Mouse (Mus musculus): ENCODE data around the gene Dhps. TPM values are rescaled to one million over a fixed set of nuclear protein-coding genes. Genes with fewer than 3 reads are reported as not detected.

Dhps gene
- 52.7 TPM for polyA plus RNA-seq (2015; fragmentation: Illumina TruSeq; extraction: RNeasy Lipid Tissue Mini Kit (QIAGEN cat#74804); ENCODE audit: insufficient read depth, low replicate concordance)

DNA sequence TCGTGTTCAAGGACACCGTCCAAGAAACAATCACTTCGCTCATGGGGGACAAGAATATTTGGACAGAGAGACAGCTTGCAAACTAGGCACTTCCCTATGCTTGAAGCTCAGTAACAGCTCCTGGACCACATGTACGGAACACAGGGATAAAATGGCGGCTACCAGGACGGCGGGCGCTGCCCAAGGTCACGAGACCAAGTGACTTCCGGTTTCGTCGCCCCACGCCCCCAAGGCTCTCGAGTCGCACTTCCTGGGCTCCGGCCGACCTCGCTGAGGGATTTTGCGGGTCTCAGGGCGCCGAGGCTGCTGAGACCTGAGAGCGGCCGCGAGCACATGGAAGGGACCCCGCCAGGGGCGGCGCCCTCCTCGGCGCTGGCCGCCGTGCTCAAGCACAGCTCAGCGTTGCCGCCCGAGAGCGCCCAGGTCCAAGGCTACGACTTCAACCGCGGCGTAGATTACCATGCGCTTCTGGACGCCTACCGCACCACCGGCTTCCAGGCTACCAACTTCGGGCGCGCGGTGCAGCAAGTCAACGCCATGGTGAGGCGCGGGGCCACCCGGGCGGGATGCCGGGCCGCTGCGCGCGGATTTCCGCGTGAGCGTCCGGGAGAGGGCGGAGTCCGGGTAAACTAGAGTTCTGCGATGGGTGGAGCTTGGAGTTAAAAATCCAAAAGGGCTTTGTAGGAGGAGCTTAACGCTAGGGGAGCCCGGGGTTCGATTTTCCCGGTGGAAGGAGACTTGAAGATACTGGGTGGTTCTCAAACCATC, at the start of gene Dhps:
Gene Dhps, plus strand, starts transcription at position 244 of the 768 bp plus-strand sequence.

DNA sequence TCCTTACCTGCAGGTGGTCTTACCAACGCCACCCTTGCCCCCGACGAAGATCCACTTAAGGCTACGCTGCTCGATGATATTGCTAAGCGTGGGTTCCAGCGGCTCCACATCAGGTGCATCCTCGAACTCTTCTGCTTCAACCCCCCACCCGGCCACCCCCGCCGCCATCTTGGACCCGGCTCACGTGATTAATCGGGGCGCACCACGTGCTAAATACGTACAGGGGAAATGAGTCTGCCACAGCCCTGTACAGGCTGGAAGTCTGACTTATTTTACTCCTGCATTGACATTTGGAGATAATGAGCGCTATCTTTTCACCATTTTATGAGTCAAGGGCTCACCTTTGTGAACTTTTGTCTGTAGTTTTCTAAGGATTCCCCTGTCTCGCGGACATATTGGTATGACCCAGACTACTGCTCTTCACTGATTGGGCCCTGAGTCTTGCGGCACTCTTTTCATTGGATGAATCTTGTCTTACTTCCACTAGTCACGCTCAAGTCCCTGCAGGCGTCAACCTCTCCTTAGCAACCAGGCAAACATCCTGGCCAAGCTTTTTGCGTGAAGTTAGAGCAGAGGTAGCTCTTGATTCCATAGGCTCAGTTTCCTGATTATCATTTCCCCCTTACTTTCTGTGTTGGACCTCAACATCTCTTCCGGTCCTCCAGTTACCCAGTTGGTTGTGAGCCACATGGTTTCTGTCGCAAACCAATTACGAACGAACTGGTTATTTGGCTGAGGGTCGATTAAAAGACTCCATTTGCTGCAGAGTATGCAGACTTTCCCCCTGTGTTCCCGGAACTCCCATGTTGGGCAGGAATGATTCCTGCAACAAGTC, 46.2 kb upstream of the Dhps start, which contains the start of gene Asna1:
Gene Asna1, minus strand, starts transcription at position 184 of the 835 bp plus-strand sequence.

DNA sequence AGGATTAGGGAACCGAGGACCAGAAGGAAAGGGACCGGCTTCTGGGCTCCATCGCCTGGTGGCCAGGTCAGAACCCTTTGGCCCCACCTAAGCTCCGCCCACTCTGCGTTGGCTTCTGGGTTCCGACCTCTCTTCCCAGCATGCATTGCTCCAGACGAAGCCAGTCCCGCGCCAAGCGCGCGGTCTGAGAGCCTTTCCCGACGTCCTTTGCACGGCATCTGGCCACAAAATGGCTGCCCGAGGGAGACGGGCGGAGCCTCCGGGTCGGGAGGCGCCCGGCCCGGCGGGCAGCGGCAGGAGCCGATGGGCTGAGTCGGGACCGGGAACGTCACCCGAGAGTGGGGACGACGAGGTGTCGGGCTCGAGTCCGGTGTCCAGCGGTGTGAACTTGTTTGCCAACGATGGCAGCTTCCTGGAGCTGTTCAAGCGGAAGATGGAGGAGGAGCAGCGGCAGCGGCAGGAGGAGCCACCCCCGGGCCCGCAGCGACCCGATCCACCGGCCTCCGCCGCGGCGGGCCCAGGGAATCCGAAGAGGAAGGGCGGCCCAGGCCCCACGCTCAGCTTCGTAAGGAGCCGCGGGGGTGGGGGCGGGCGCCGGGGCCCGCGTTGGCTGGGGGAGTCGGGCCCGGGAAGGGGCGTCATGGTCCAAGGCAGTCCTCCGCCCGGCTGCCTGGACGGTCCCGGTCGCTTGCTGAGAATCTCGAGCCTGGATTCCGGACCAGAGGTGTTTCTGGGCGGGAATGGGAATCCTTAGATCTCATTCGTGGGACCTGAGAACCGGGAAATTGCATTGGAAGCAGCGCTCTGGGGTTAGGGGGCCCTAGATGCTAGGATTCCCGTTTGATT, 44.7 kb upstream of the Dhps start, which contains the start of gene Trir:
Gene Trir, plus strand, starts transcription at position 154 of the 846 bp plus-strand sequence.

DNA sequence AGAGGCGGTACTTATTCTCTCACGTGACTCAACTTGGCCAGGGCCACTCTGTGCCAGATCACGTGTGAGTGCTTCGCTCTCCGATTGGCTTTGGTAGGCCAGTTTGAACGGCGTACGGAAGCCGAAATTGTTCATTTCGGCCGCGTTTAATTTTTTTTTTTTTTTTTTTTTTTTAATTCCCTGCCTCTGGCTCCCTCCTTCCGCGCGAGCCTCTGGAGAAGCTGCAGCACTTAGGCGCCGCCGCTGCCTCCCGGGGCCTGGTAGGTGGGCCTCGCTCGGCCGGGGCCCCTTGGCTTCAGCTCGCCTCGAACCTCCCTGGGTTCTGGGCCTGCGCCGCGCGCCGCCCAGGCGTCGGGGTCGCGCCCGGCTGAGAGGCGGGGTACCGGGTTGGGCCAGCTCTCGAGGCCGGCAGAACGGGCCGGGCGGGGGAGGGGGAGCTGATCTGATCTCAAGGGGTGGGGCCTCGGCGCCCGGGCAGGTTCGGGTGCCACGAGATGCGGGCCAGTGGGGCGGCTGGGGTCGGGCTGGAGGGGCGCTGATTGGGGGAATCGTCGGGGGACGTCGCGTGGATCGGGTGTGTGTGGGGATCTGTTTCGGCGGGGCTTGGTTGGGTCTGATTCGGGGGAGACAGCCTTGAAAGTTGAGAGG, 34.7 kb upstream of the Dhps start, which contains the start of gene Tnpo2:
Gene Tnpo2, plus strand, starts transcription at position 198 of the 648 bp plus-strand sequence.

DNA sequence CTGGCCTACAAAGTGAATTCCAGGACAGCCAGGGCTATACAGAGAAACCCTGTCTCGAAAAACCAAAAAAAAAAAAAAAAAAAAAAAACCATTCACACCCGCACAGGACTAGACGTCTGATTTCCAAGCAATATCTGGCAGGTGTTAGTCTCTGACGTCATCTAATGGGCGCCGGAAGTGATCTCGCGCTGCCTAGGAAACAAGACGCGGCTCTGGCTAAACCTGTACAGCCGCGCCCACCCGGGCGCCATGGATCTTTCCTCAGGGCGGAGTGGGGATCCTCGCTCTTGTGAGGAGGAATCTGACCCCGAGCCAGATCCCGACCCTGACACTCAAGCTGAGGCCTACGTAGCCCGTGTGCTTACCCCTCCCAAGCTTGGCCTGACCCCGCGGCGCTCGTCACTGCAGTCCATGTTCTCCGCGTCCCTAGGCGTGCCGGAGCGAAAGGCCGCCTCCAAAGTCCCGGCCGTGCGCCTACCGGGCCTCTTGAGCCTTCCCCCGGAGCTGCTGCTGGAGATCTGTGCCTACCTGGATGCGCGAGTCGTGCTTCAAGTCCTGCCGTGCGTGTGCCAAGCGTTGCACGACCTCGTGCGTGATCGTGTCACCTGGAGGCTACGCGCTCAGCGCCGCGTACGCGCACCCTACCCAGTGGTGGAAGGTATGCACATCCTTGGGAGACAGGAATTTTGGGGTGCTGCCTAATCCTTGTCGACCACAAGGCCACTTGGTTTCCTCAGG, 11.5 kb upstream of the Dhps start, which contains the start of gene Fbxw9:
Gene Fbxw9, plus strand, starts transcription at position 177 of the 738 bp plus-strand sequence.

DNA sequence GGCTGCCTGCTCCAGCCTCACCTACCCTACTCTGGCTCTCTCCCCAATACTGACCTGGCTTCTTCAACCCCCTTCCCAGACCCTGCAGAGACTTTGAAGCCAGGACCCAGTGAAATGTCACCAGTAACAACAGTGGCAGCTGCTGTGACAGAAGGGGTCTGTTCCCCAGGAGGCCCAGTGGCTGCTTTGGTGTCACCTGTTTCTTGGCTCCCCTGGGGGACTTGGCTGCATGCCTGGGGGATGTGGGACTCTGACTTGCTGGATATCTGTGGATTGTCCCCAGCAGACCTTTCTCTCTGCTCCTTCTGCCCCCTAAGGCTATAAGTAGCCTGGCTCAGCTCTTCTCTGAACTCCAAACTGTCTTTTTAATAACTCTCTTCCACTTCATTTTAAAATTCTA, 3.6 kb upstream of the Dhps start, which contains the start of gene Gm5741:
Gene Gm5741, minus strand, starts transcription at position 1 of the 400 bp plus-strand sequence.

DNA sequence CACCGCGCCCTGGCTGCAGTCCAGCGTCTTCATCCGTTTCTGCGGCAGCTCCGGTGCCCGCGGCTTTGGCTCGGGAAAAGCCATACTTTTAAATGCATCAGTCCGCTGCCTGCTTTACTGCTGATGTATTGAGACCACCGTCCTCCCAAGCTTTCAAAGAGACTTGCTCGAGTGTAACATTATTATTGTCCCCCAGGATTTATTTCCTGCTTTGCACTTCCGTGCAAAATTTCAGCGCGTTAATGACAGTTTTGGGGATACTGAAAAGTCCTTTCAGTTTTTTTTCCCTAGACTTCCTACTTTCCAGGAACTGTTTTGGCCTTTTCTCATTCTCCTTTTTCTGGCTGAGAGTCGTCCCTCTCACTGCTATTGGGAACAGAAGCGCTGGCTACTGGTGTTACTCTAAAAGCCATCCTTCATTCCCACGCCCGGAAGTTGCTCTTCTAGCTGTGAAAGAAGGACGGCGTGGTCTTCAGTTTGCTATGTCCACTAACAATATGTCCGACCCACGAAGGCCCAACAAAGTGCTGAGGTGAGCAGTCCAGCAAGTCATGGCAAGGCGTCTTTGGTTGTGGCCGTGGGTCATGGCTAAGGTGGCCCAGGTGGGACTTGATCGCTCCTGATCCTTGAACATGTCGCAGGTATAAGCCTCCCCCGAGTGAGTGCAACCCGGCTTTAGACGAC, 9.1 kb downstream of the Dhps start, which contains the start of gene Wdr83os:
Gene Wdr83os, plus strand, starts transcription at position 209 of the 684 bp plus-strand sequence.

DNA sequence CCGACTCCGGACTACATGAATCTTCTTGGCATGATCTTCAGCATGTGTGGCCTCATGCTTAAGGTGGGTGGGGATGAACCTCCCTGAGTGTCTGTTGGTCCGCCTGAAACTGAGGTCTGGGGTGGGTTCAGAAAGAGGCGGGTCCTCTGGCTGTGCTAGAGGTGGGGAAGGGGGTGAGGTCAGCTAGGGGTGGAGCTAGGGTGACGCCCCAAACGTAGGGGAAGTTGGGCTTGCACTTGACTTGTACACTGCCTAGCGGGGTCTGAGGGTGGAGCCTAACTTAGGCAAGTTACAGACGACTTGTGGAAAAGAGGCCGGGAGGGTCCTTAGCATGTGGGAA, 9.6 kb downstream of the Dhps start, which contains the start of gene Wdr83:
Gene Wdr83, minus strand, starts transcription at position 91 of the 340 bp plus-strand sequence.

DNA sequence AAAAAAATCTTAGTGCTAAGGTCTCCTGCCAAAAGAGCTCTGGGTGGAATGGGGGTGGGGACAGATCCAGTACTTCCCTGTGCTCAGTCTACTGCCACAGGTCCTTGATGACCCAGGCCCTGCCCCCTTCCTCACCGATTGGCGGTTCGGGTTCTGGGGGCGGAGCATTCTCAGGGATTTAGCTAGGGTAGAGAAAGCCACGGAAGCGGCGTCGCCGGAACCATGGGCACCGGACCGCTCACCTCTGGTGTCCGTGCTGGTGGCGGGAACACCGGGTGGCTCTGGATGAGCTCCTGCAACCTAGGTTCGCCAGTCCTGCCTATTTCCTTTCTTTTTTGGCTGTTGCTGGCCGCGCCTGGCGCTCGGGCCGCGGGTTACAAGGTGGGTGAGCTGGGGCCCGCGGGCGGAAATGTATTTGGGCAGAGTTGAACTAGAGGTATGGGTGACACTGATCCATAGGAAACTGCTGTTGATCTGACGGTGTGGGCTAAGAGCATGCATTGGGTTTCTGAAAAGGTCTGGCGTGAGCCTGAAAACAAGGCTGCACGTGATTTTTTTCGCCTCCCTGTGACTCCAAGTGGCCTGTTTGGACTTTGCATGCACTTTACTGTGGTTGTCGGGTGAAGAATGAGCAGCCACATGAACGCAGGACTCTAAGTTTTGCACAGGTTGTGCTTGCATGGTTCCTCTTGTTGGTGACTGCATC, 11.7 kb downstream of the Dhps start, which contains the start of gene Man2b1:
Gene Man2b1, plus strand, starts transcription at position 163 of the 706 bp plus-strand sequence.

DNA sequence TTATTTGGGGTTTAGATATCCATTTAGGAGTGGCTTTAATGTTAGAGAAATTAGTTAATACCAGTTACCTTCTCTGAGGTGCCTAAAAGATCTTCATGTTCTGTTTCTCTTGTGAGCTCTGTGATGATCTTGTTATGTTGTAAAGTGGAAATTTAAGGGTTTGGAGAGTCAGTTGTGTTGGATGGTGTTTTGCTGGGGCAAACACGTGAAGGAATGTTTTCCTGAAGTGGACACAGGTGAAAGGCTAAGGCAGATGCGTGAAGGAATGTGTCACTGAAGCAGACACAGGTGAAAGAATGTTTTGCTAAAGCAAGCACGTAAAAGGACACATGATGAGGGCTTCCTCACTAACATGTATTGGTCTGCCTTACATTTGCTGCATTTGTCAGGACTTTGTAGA, 51.4 kb downstream of the Dhps start, which contains the start of gene Zfp791:
Gene Zfp791, minus strand, starts transcription at position 101 of the 400 bp plus-strand sequence.

Other genes with a start within 250 kb of the Dhps start
- gene Dand5, start 248.9 kb upstream of the Dhps start, polyA plus RNA-seq (2015; fragmentation: Illumina TruSeq; extraction: RNeasy Lipid Tissue Mini Kit (QIAGEN cat#74804); ENCODE audit: insufficient read depth, low replicate concordance), result 3.8 TPM
- gene Gadd45gip1, start 240.2 kb upstream of the Dhps start, polyA plus RNA-seq (2015; fragmentation: Illumina TruSeq; extraction: RNeasy Lipid Tissue Mini Kit (QIAGEN cat#74804); ENCODE audit: insufficient read depth, low replicate concordance), result 5.4 TPM
- 62.4 TPM for gene Rad23a, start 231.1 kb upstream of the Dhps start, polyA plus RNA-seq (2015; fragmentation: Illumina TruSeq; extraction: RNeasy Lipid Tissue Mini Kit (QIAGEN cat#74804); ENCODE audit: insufficient read depth, low replicate concordance)
- 968 TPM for gene Calr, start 224.8 kb upstream of the Dhps start, polyA plus RNA-seq (2015; fragmentation: Illumina TruSeq; extraction: RNeasy Lipid Tissue Mini Kit (QIAGEN cat#74804); ENCODE audit: insufficient read depth, low replicate concordance)
- gene Farsa, start 214.8 kb upstream of the Dhps start, polyA plus RNA-seq (2015; fragmentation: Illumina TruSeq; extraction: RNeasy Lipid Tissue Mini Kit (QIAGEN cat#74804); ENCODE audit: insufficient read depth, low replicate concordance), result 37.0 TPM
- 12.6 TPM for gene Syce2, start 199.6 kb upstream of the Dhps start, polyA plus RNA-seq (2015; fragmentation: Illumina TruSeq; extraction: RNeasy Lipid Tissue Mini Kit (QIAGEN cat#74804); ENCODE audit: insufficient read depth, low replicate concordance)
- gene Gcdh, start 177.8 kb upstream of the Dhps start, polyA plus RNA-seq (2015; fragmentation: Illumina TruSeq; extraction: RNeasy Lipid Tissue Mini Kit (QIAGEN cat#74804); ENCODE audit: insufficient read depth, low replicate concordance), result 24.2 TPM
- gene Klf1, start 169.8 kb upstream of the Dhps start, polyA plus RNA-seq (2015; fragmentation: Illumina TruSeq; extraction: RNeasy Lipid Tissue Mini Kit (QIAGEN cat#74804); ENCODE audit: insufficient read depth, low replicate concordance), result 6.7 TPM
- gene Dnase2a, start 163.2 kb upstream of the Dhps start, polyA plus RNA-seq (2015; fragmentation: Illumina TruSeq; extraction: RNeasy Lipid Tissue Mini Kit (QIAGEN cat#74804); ENCODE audit: insufficient read depth, low replicate concordance), result 49.3 TPM
- not detected for gene Mast1, start 134.4 kb upstream of the Dhps start, polyA plus RNA-seq (2015; fragmentation: Illumina TruSeq; extraction: RNeasy Lipid Tissue Mini Kit (QIAGEN cat#74804); ENCODE audit: insufficient read depth, low replicate concordance)
- gene Rtbdn, start 124.8 kb upstream of the Dhps start, polyA plus RNA-seq (2015; fragmentation: Illumina TruSeq; extraction: RNeasy Lipid Tissue Mini Kit (QIAGEN cat#74804); ENCODE audit: insufficient read depth, low replicate concordance), result not detected
- gene Gm49661, start 102.3 kb upstream of the Dhps start, polyA plus RNA-seq (2015; fragmentation: Illumina TruSeq; extraction: RNeasy Lipid Tissue Mini Kit (QIAGEN cat#74804); ENCODE audit: insufficient read depth, low replicate concordance), result not detected
- gene Prdx2, start 102.2 kb upstream of the Dhps start, polyA plus RNA-seq (2015; fragmentation: Illumina TruSeq; extraction: RNeasy Lipid Tissue Mini Kit (QIAGEN cat#74804); ENCODE audit: insufficient read depth, low replicate concordance), result 197 TPM
- gene Rnaseh2a, start 102.0 kb upstream of the Dhps start, polyA plus RNA-seq (2015; fragmentation: Illumina TruSeq; extraction: RNeasy Lipid Tissue Mini Kit (QIAGEN cat#74804); ENCODE audit: insufficient read depth, low replicate concordance), result 32.5 TPM
- 1.5 TPM for gene Junb, start 93.0 kb upstream of the Dhps start, polyA plus RNA-seq (2015; fragmentation: Illumina TruSeq; extraction: RNeasy Lipid Tissue Mini Kit (QIAGEN cat#74804); ENCODE audit: insufficient read depth, low replicate concordance)
- gene Hook2, start 81.2 kb upstream of the Dhps start, polyA plus RNA-seq (2015; fragmentation: Illumina TruSeq; extraction: RNeasy Lipid Tissue Mini Kit (QIAGEN cat#74804); ENCODE audit: insufficient read depth, low replicate concordance), result 4.6 TPM
- not detected for gene Best2, start 57.2 kb upstream of the Dhps start, polyA plus RNA-seq (2015; fragmentation: Illumina TruSeq; extraction: RNeasy Lipid Tissue Mini Kit (QIAGEN cat#74804); ENCODE audit: insufficient read depth, low replicate concordance)
- gene Asna1, start 46.5 kb upstream of the Dhps start, polyA plus RNA-seq (2015; fragmentation: Illumina TruSeq; extraction: RNeasy Lipid Tissue Mini Kit (QIAGEN cat#74804); ENCODE audit: insufficient read depth, low replicate concordance), result 29.7 TPM
- 112 TPM for gene Trir, start 44.9 kb upstream of the Dhps start, polyA plus RNA-seq (2015; fragmentation: Illumina TruSeq; extraction: RNeasy Lipid Tissue Mini Kit (QIAGEN cat#74804); ENCODE audit: insufficient read depth, low replicate concordance)
- 35.3 TPM for gene Tnpo2, start 34.8 kb upstream of the Dhps start, polyA plus RNA-seq (2015; fragmentation: Illumina TruSeq; extraction: RNeasy Lipid Tissue Mini Kit (QIAGEN cat#74804); ENCODE audit: insufficient read depth, low replicate concordance)
- 3.0 TPM for gene Fbxw9, start 11.7 kb upstream of the Dhps start, polyA plus RNA-seq (2015; fragmentation: Illumina TruSeq; extraction: RNeasy Lipid Tissue Mini Kit (QIAGEN cat#74804); ENCODE audit: insufficient read depth, low replicate concordance)
- not detected for gene Gm5741, start 3.8 kb upstream of the Dhps start, polyA plus RNA-seq (2015; fragmentation: Illumina TruSeq; extraction: RNeasy Lipid Tissue Mini Kit (QIAGEN cat#74804); ENCODE audit: insufficient read depth, low replicate concordance)
- 54.9 TPM for gene Wdr83os, start 9.0 kb downstream of the Dhps start, polyA plus RNA-seq (2015; fragmentation: Illumina TruSeq; extraction: RNeasy Lipid Tissue Mini Kit (QIAGEN cat#74804); ENCODE audit: insufficient read depth, low replicate concordance)
- gene Wdr83, start 9.5 kb downstream of the Dhps start, polyA plus RNA-seq (2015; fragmentation: Illumina TruSeq; extraction: RNeasy Lipid Tissue Mini Kit (QIAGEN cat#74804); ENCODE audit: insufficient read depth, low replicate concordance), result 12.5 TPM
- 132 TPM for gene Man2b1, start 11.5 kb downstream of the Dhps start, polyA plus RNA-seq (2015; fragmentation: Illumina TruSeq; extraction: RNeasy Lipid Tissue Mini Kit (QIAGEN cat#74804); ENCODE audit: insufficient read depth, low replicate concordance)
- 0.81 TPM for gene Zfp791, start 51.3 kb downstream of the Dhps start, polyA plus RNA-seq (2015; fragmentation: Illumina TruSeq; extraction: RNeasy Lipid Tissue Mini Kit (QIAGEN cat#74804); ENCODE audit: insufficient read depth, low replicate concordance)
- not detected for gene Cks1brt, start 80.2 kb downstream of the Dhps start, polyA plus RNA-seq (2015; fragmentation: Illumina TruSeq; extraction: RNeasy Lipid Tissue Mini Kit (QIAGEN cat#74804); ENCODE audit: insufficient read depth, low replicate concordance)
- gene Olfr371, start 154.2 kb downstream of the Dhps start, polyA plus RNA-seq (2015; fragmentation: Illumina TruSeq; extraction: RNeasy Lipid Tissue Mini Kit (QIAGEN cat#74804); ENCODE audit: insufficient read depth, low replicate concordance), result not detected
- 47.6 TPM for gene Orc6, start 227.9 kb downstream of the Dhps start, polyA plus RNA-seq (2015; fragmentation: Illumina TruSeq; extraction: RNeasy Lipid Tissue Mini Kit (QIAGEN cat#74804); ENCODE audit: insufficient read depth, low replicate concordance)
- 108 TPM for gene Vps35, start 228.0 kb downstream of the Dhps start, polyA plus RNA-seq (2015; fragmentation: Illumina TruSeq; extraction: RNeasy Lipid Tissue Mini Kit (QIAGEN cat#74804); ENCODE audit: insufficient read depth, low replicate concordance)